Mouse (Mus musculus) liver, postnatal 0 days (tissue): Measurements from ENCODE around the gene Nrip1. TPM values are rescaled to one million over a fixed set of nuclear protein-coding genes. Genes with fewer than 3 reads are reported as not detected.

Source experiments
- ATAC-seq: fragments of 200-750 bp; cut with Nextera tagmentation; 2 replicates; pipeline ENCODE4 v1.8.0; 2017; ENCODE audit warnings: mild to moderate bottlenecking, moderate library complexity
- DNase-seq: peaks from one replicate; pipeline ENCODE4 v3.0.0-alpha.2; 2016
- H3K27ac ChIP-seq: fragments of 300-500 bp; sonication (generic); 2 replicates; pipeline ENCODE4 v1.5.1; 2014; ENCODE audit warnings: antibody characterized with exemption, moderate library complexity, mild to moderate bottlenecking, low read depth
- H3K27me3 ChIP-seq: fragments of 300-500 bp; sonication (generic); 2 replicates; pipeline ENCODE4 v1.6.1; 2014; ENCODE audit warnings: low read length, control low read depth, mixed read lengths; ENCODE audit not compliant: insufficient read depth
- H3K36me3 ChIP-seq: fragments of 300-500 bp; sonication (generic); replicated peaks from 2 replicates; pipeline ENCODE4 v1.6.1; 2014; ENCODE audit warnings: mild to moderate bottlenecking, control low read depth, low read length, moderate library complexity, mixed read lengths; ENCODE audit not compliant: insufficient read depth
- H3K4me1 ChIP-seq: fragments of 300-500 bp; sonication (generic); 2 replicates; pipeline ENCODE4 v1.6.1; 2014; ENCODE audit warnings: antibody characterized with exemption, mild to moderate bottlenecking, control low read depth; ENCODE audit not compliant: insufficient read depth
- H3K4me2 ChIP-seq: fragments of 300-500 bp; sonication (generic); 2 replicates; pipeline ENCODE4 v1.6.1; 2014; ENCODE audit warnings: low read depth, mild to moderate bottlenecking, low read length, moderate library complexity, mixed read lengths
- H3K4me3 ChIP-seq: fragments of 300-500 bp; sonication (generic); 2 replicates; pipeline ENCODE4 v1.5.1; 2014; ENCODE audit warnings: low read depth, low read length
- H3K9ac ChIP-seq: fragments of 300-500 bp; sonication (generic); replicated peaks from 2 replicates; pipeline ENCODE4 v1.6.1; 2014; ENCODE audit warnings: mild to moderate bottlenecking, moderate library complexity
- H3K9me3 ChIP-seq: fragments of 300-500 bp; sonication (generic); 2 replicates; pipeline ENCODE4 v1.6.1; 2016; ENCODE audit warnings: mild to moderate bottlenecking, control low read depth, low read length, mixed read lengths
- CTCF ChIP-seq: sonication (generic); IDR thresholded peaks from 2 replicates; pipeline ENCODE4 v1.5.1; 2016; ENCODE audit warnings: antibody characterized with exemption, low read depth
- EP300 ChIP-seq: IDR thresholded peaks from 2 replicates; pipeline ENCODE4 v1.6.1; 2016; ENCODE audit warnings: antibody characterized with exemption, low read depth, mild to moderate bottlenecking
- WGBS: fragments of 180-500 bp; shearing (Covaris S2); extraction: QIAGEN DNeasy Blood & Tissue Kit; methylation state at CpG from one replicate; pipeline ENCODE4 v1.1.7; 2014; ENCODE audit not compliant: insufficient replicate concordance; 5-methylcytosine and 5-hydroxymethylcytosine counted together
- polyA plus RNA-seq: library from polyadenylated mRNA; unstranded; fragments of >200 nt; fragmentation: Nextera tagmentation; extraction: Ambion mirVana; gene quantifications from 2 replicates; pipeline ENCODE4 v1.2.1, GENCODE M21; 2015

Gene Nrip1
- polyA plus RNA-seq, 1 experiment from 2014 or later = 11.2 TPM

DNA sequence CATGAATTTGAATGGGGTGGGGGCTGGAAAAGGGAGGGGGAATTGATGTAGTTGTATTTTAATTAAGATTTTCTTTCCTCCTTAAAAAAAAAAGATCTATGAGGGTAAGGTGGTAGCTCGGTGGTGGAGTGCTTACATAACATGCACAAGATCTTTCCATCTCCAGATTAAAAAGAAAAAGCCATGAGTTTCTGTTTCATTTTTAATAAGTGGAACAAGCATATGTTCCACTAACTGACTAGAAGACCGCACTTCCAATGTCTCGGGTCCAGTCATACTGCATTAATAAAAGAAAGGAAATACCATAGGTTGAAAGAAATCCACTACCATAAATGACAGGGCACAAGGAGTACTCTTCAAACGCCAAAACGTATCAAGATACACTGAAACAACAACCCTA, 18.4 kb downstream of the Nrip1 start:
- no peak overlapping the region for H3K4me3 ChIP-seq
- peaks cover 22% of the 10 kb centered on the region for H3K4me1 ChIP-seq
- H3K27me3 ChIP-seq = no peaks in the 10 kb centered on the region
- no peaks in the 10 kb centered on the region for H3K9me3 ChIP-seq
- no peak overlapping the region for H3K4me2 ChIP-seq
- H3K27ac ChIP-seq = no peak overlapping the region
- no peak for ATAC-seq
- no peak for DNase-seq
- 73% methylated on average over 5 of the region's 5 CpGs for WGBS
- no peak overlapping the region for H3K9ac ChIP-seq
- H3K36me3 ChIP-seq = peaks cover 15% of the 10 kb centered on the region
- TF ChIP-seq EP300 (no peak), CTCF (no peak)

- Histone ChIP-seq H3K9ac (no peak overlapping the region), H3K4me2 (no peak overlapping the region), H3K27ac (no peak overlapping the region), H3K36me3 (peaks cover 15% of the 10 kb centered on the region), H3K4me1 (peaks cover 22% of the 10 kb centered on the region), H3K27me3 (no peaks in the 10 kb centered on the region), H3K4me3 (no peak overlapping the region), H3K9me3 (no peaks in the 10 kb centered on the region)
- 44% methylated on average over 3 of the region's 3 CpGs for WGBS
- no peak for TF ChIP-seq CTCF
- no peak for DNase-seq
- ATAC-seq = peak; percentile 65
These were observed 18.8 kb downstream of the Nrip1 start for GRCm38 (mm10) chr16:76354841-76355240.

DNA sequence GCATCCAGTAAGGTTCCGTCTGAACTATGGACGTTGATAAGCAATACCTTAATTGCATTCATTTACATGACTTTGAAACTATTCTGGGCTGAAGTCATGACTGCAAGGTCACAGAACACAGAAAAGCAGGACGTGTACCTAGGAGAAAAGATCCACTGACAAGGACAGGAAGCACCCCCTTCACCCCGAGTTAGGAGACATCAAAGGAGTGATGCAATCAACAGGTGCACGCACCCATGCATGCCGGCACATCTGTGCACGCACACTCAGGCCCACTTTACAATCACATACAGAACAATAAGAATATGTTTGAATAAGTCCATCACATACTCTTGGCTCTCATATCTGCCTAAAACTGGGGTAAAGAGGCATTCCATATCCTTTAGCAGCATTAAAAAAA, 19.3 kb downstream of the Nrip1 start:
- Histone ChIP-seq H3K9ac (no peak overlapping the region), H3K4me3 (no peak overlapping the region), H3K27me3 (no peaks in the 10 kb centered on the region), H3K9me3 (no peaks in the 10 kb centered on the region), H3K4me1 (peaks cover 22% of the 10 kb centered on the region), H3K36me3 (peaks cover 21% of the 10 kb centered on the region), H3K27ac (no peak overlapping the region), H3K4me2 (no peak overlapping the region)
- no peak for ATAC-seq
- TF ChIP-seq EP300 (no peak), CTCF (no peak)
- DNase-seq = no peak
- WGBS = 58% methylated on average over 7 of the region's 7 CpGs

- Histone ChIP-seq H3K4me3 (no peak overlapping the region), H3K27ac (no peak overlapping the region), H3K4me1 (peaks cover 17% of the 10 kb centered on the region), H3K9ac (no peak overlapping the region), H3K36me3 (peaks cover 26% of the 10 kb centered on the region), H3K27me3 (no peaks in the 10 kb centered on the region), H3K4me2 (no peak overlapping the region), H3K9me3 (no peaks in the 10 kb centered on the region)
- 89% methylated on average over 8 of the region's 8 CpGs for WGBS
- TF ChIP-seq CTCF = no peak
- no peak for TF ChIP-seq EP300
- no peak for DNase-seq
- no peak for ATAC-seq
These were observed 22.7 kb downstream of the Nrip1 start for GRCm38 (mm10) chr16:76350922-76351321.

DNA sequence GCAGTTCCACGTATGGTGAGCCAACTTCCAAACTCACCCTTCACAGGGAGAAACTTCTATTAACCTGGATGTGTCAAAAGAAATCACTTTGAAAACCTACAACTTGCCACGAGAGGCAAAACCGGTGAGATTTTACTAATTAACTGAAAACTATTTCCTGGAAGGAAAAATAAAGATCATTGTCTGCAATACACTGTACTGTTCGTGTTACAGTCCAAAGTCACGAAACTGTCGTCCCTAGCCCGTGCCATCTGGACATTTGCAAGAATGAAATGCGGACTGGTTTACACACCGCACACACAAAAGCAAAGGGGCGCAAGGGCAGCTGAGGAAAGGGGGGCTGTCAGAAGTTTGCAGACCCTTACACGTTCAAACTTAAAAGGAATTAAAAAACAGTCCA, 24.6 kb downstream of the Nrip1 start:
- ATAC-seq (no peak), DNase-seq (no peak)
- no peak overlapping the region for H3K4me3 ChIP-seq
- H3K9me3 ChIP-seq = no peaks in the 10 kb centered on the region; the same call in 1 of the 2 replicates
- no peak for TF ChIP-seq CTCF
- TF ChIP-seq EP300 = no peak
- H3K4me1 ChIP-seq = peaks cover 6% of the 10 kb centered on the region; the same call in 1 of the 2 replicates
- H3K4me2 ChIP-seq = no peak overlapping the region
- H3K9ac ChIP-seq = no peak overlapping the region
- 88% methylated on average over 11 of the region's 11 CpGs for WGBS
- H3K27ac ChIP-seq = no peak overlapping the region
- no peaks in the 10 kb centered on the region for H3K27me3 ChIP-seq
- peaks cover 26% of the 10 kb centered on the region for H3K36me3 ChIP-seq

DNA sequence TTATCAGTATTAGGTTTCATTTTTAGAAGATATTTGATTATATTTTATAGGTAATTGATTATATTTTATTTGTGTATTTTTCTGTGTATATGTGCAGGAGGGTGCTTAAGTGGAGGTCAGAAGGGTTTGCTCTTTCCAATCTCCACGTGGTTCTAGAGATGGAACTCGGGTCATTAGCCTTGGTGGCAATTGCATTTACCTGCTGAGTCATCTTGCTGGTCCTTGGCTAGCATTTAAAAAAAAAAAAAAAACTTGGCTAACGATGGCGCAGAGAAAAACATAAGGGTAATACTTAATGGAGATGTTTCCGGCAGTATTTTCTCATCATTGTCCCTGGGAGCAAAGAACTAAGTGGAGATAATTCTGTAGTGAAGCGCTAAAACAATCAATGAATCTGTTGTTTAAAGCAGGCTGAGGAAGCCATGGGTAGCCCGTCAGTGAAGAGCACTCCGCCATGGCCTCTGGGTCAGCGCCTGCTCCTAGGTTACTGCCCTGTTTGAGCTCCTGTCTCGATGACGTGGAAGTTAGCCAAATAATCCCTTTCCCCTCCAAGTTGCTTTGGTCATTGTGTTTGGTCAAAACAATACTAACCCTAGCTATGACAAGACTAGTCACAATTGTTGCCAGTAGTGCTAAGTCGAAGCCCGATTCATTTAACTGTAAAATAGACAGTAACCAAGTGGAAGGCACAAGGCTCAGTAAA, 25.8 kb downstream of the Nrip1 start:
- peaks cover 26% of the 10 kb centered on the region for H3K36me3 ChIP-seq

DNA sequence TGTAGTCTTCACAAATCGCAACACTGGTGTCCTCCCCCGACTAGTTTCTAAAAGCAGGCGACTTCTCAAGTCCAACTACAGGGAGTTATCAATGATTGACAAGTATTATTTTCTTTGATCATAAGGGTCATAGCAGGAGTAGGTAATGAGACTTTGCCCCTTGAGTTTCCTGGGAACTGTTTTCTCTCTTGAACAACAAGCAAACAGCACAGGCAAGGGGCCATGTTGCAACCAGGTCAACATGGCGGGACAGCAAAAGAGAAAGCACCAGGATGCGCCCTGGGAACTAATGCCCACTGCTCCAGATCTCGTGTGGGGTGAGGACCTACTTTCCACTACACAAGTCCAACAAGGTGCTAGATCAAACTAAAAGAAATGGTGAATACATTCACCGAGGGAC, 27.3 kb downstream of the Nrip1 start:
- 83% methylated on average over 7 of the region's 7 CpGs for WGBS
- Histone ChIP-seq H3K27ac (no peak overlapping the region), H3K4me1 (peaks cover 14% of the 10 kb centered on the region), H3K27me3 (no peaks in the 10 kb centered on the region), H3K9ac (no peak overlapping the region), H3K4me2 (no peak overlapping the region), H3K4me3 (no peak overlapping the region), H3K36me3 (peaks cover 19% of the 10 kb centered on the region), H3K9me3 (no peaks in the 10 kb centered on the region; the same call in 1 of the 2 replicates)
- no peak for DNase-seq
- no peak for TF ChIP-seq EP300
- TF ChIP-seq CTCF = no peak
- ATAC-seq = peak; percentile 57

More for the DNA sequence above, 25.8 kb downstream of the Nrip1 start:
- no peak overlapping the region for H3K4me2 ChIP-seq
- H3K27me3 ChIP-seq = no peaks in the 10 kb centered on the region
- H3K4me1 ChIP-seq = peaks cover 5% of the 10 kb centered on the region; the same call in 1 of the 2 replicates
- ATAC-seq (no peak), DNase-seq (no peak)
- no peak overlapping the region for H3K9ac ChIP-seq
- WGBS = 88% methylated on average over 13 of the region's 13 CpGs
- no peak for TF ChIP-seq CTCF
- TF ChIP-seq EP300 = no peak
- no peaks in the 10 kb centered on the region; the same call in 1 of the 2 replicates for H3K9me3 ChIP-seq
- no peak overlapping the region for H3K4me3 ChIP-seq
- H3K27ac ChIP-seq = no peak overlapping the region
